Mouse (Mus musculus) forebrain, embryonic 13.5 days (tissue): ENCODE data around the gene Ovol3. TPM values are rescaled to one million over a fixed set of nuclear protein-coding genes. Genes with fewer than 3 reads are reported as not detected.

Experiments
- ATAC-seq: fragments of 200-750 bp; cut with Nextera tagmentation; 2 replicates; pipeline ENCODE4 v1.8.0; 2017
- H3K27ac ChIP-seq: fragments of 300-500 bp; sonication (generic); 2 replicates; pipeline ENCODE4 v1.5.1; 2015; ENCODE audit warnings: inconsistent platforms, mild to moderate bottlenecking, moderate library complexity
- H3K27me3 ChIP-seq: fragments of 300-500 bp; sonication (generic); 2 replicates; pipeline ENCODE4 v1.6.1; 2015; ENCODE audit warnings: mild to moderate bottlenecking, inconsistent platforms
- H3K36me3 ChIP-seq: fragments of 300-500 bp; sonication (generic); 2 replicates; pipeline ENCODE4 v1.6.1; 2015; ENCODE audit warnings: mild to moderate bottlenecking, inconsistent platforms; ENCODE audit not compliant: poor library complexity, severe bottlenecking
- H3K4me1 ChIP-seq: fragments of 300-500 bp; sonication (generic); 2 replicates; pipeline ENCODE4 v1.6.1; 2015; ENCODE audit warnings: inconsistent platforms
- H3K4me2 ChIP-seq: fragments of 300-500 bp; sonication (generic); 2 replicates; pipeline ENCODE4 v1.6.1; 2015; ENCODE audit warnings: inconsistent platforms, mild to moderate bottlenecking, moderate library complexity
- H3K4me3 ChIP-seq: fragments of 300-500 bp; sonication (generic); 2 replicates; pipeline ENCODE4 v1.5.1; 2015; ENCODE audit warnings: mild to moderate bottlenecking, inconsistent platforms
- H3K9ac ChIP-seq: fragments of 300-500 bp; sonication (generic); 2 replicates; pipeline ENCODE4 v1.6.1; 2015; ENCODE audit warnings: mild to moderate bottlenecking, inconsistent platforms
- H3K9me3 ChIP-seq: fragments of 300-500 bp; sonication (generic); replicated peaks from 2 replicates; pipeline ENCODE4 v1.6.1; 2016; ENCODE audit warnings: inconsistent platforms
- WGBS: fragments of 180-500 bp; shearing (Covaris S2); methylation state at CpG from one replicate; pipeline ENCODE4 v1.1.7; 2015; 5-methylcytosine and 5-hydroxymethylcytosine counted together
- polyA plus RNA-seq: library from polyadenylated mRNA; unstranded; fragments of >200 nt; fragmentation: Nextera tagmentation; extraction: Ambion mirVana; gene quantifications from 2 replicates; pipeline ENCODE4 v1.2.1, GENCODE M21; 2015

Gene Ovol3
- not detected in 2 replicates for polyA plus RNA-seq

- Histone ChIP-seq H3K36me3 (peaks cover 36% of the 10 kb centered on the region), H3K4me1 (peaks cover 17% of the 10 kb centered on the region), H3K27me3 (no peaks in the 10 kb centered on the region), H3K4me2 (no peak within 1 kb of the TSS), H3K27ac (no peak within 1 kb of the TSS), H3K9me3 (no peaks in the 10 kb centered on the region), H3K9ac (no peak within 1 kb of the TSS), H3K4me3 (no peak within 1 kb of the TSS)
- no peak for ATAC-seq
- 86% methylated on average over 4 of the region's 4 CpGs for WGBS
These were observed at the start of gene Ovol3 for GRCm38 (mm10) chr7:30235625-30236024. Gene Ovol3, minus strand, starts transcription at chr7:30235725.

GRCm38 (mm10) chr7:30282740-30283139, 47.2 kb upstream of the Ovol3 start:
- Histone ChIP-seq H3K27me3 (0 out of 2 replicates have a peak, but pooled peaks cover 2% of the 10 kb centered on the region), H3K27ac (no peak overlapping the region), H3K4me1 (peaks cover 15% of the 10 kb centered on the region), H3K36me3 (no peaks in the 10 kb centered on the region), H3K9me3 (no peaks in the 10 kb centered on the region), H3K4me3 (no peak overlapping the region), H3K4me2 (no peak overlapping the region), H3K9ac (no peak overlapping the region)
- 82% methylated on average over 7 of the region's 7 CpGs for WGBS
- ATAC-seq = no peak

- WGBS = 81% methylated on average over 4 of the region's 4 CpGs
- Histone ChIP-seq H3K4me2 (peak overlapping the region; percentile 74; the same call in 1 of the 2 replicates), H3K36me3 (no peaks in the 10 kb centered on the region), H3K4me3 (no peak overlapping the region), H3K9ac (no peak overlapping the region), H3K4me1 (peaks cover 15% of the 10 kb centered on the region), H3K27ac (peak overlapping the region; percentile 96; the same call in 1 of the 2 replicates), H3K27me3 (0 out of 2 replicates have a peak, but pooled peaks cover 2% of the 10 kb centered on the region), H3K9me3 (no peaks in the 10 kb centered on the region)
- ATAC-seq = no peak
These were observed 46.0 kb upstream of the Ovol3 start for GRCm38 (mm10) chr7:30281522-30281921.

- WGBS = under 1% methylated on average over 20 of the region's 20 CpGs
- Histone ChIP-seq H3K27me3 (0 out of 2 replicates have a peak, but pooled peaks cover 2% of the 10 kb centered on the region), H3K9me3 (no peaks in the 10 kb centered on the region)
These were observed 45.2 kb upstream of the Ovol3 start for GRCm38 (mm10) chr7:30280670-30281138.

GRCm38 (mm10) chr7:30279951-30280669, 44.6 kb upstream of the Ovol3 start, which contains the start of the genes Thap8 and Wdr62:
Gene Thap8, plus strand, starts transcription at chr7:30280094.
Gene Wdr62, minus strand, starts transcription at chr7:30280419.
- Histone ChIP-seq H3K4me3 (peak within 1 kb of the TSS; percentile 84), H3K9me3 (no peaks in the 10 kb centered on the region), H3K27ac (peak within 1 kb of the TSS; percentile 96), H3K36me3 (no peaks in the 10 kb centered on the region), H3K9ac (peak within 1 kb of the TSS; percentile 68), H3K27me3 (no peaks in the 10 kb centered on the region), H3K4me1 (peaks cover 15% of the 10 kb centered on the region), H3K4me2 (peak within 1 kb of the TSS; percentile 74)
- WGBS = under 1% methylated on average over 49 of the region's 49 CpGs
- peak; percentile 97 for ATAC-seq

More at GRCm38 (mm10) chr7:30280670-30281138, 45.2 kb upstream of the Ovol3 start:
- Histone ChIP-seq H3K9ac (peak overlapping the region; percentile 64), H3K4me2 (peak overlapping the region; percentile 74), H3K27ac (peak overlapping the region; percentile 96), H3K36me3 (no peaks in the 10 kb centered on the region), H3K4me1 (peaks cover 15% of the 10 kb centered on the region), H3K4me3 (peak overlapping the region; percentile 84)
- peak; percentile 86 for ATAC-seq

- Histone ChIP-seq H3K27ac (peak overlapping the region; percentile 96), H3K9ac (peak overlapping the region; percentile 68), H3K9me3 (no peaks in the 10 kb centered on the region), H3K4me3 (peak overlapping the region; percentile 84), H3K36me3 (no peaks in the 10 kb centered on the region), H3K4me2 (peak overlapping the region; percentile 74), H3K27me3 (no peaks in the 10 kb centered on the region), H3K4me1 (peaks cover 15% of the 10 kb centered on the region)
- 0% methylated on average over 6 of the region's 6 CpGs for WGBS
- ATAC-seq = no peak
These were observed 44.0 kb upstream of the Ovol3 start for GRCm38 (mm10) chr7:30279536-30279935.

GRCm38 (mm10) chr7:30278911-30279310, 43.4 kb upstream of the Ovol3 start:
- peak overlapping the region; percentile 84; the same call in 1 of the 2 replicates for H3K4me3 ChIP-seq

GRCm38 (mm10) chr7:30274383-30274782, 38.9 kb upstream of the Ovol3 start:
- Histone ChIP-seq H3K4me3 (no peak overlapping the region), H3K27me3 (no peaks in the 10 kb centered on the region), H3K9ac (peak overlapping the region; percentile 9; the same call in 1 of the 2 replicates), H3K36me3 (peaks cover 34% of the 10 kb centered on the region), H3K27ac (no peak overlapping the region), H3K9me3 (no peaks in the 10 kb centered on the region), H3K4me1 (peaks cover 7% of the 10 kb centered on the region), H3K4me2 (no peak overlapping the region)
- no peak for ATAC-seq
- WGBS = 85% methylated on average over 6 of the region's 6 CpGs

More at GRCm38 (mm10) chr7:30278911-30279310, 43.4 kb upstream of the Ovol3 start:
- H3K27me3 ChIP-seq = no peaks in the 10 kb centered on the region
- H3K9ac ChIP-seq = peak overlapping the region; percentile 68; the same call in 1 of the 2 replicates
- no peaks in the 10 kb centered on the region for H3K9me3 ChIP-seq
- H3K27ac ChIP-seq = no peak overlapping the region
- no peak for ATAC-seq
- H3K4me2 ChIP-seq = peak overlapping the region; percentile 74
- 60% methylated on average over 2 of the region's 2 CpGs for WGBS
- no peaks in the 10 kb centered on the region for H3K36me3 ChIP-seq
- H3K4me1 ChIP-seq = peaks cover 15% of the 10 kb centered on the region

GRCm38 (mm10) chr7:30269641-30270040, 34.1 kb upstream of the Ovol3 start:
- Histone ChIP-seq H3K4me1 (no peaks in the 10 kb centered on the region), H3K4me3 (no peak overlapping the region), H3K36me3 (peaks cover 64% of the 10 kb centered on the region), H3K9ac (no peak overlapping the region), H3K4me2 (no peak overlapping the region), H3K27ac (no peak overlapping the region), H3K9me3 (no peaks in the 10 kb centered on the region), H3K27me3 (no peaks in the 10 kb centered on the region)
- 93% methylated on average over 4 of the region's 4 CpGs for WGBS
- ATAC-seq = no peak

GRCm38 (mm10) chr7:30266780-30267179, 31.3 kb upstream of the Ovol3 start:
- Histone ChIP-seq H3K36me3 (peaks cover 75% of the 10 kb centered on the region), H3K4me3 (no peak overlapping the region), H3K4me2 (no peak overlapping the region), H3K27me3 (no peaks in the 10 kb centered on the region), H3K9ac (no peak overlapping the region), H3K4me1 (no peaks in the 10 kb centered on the region), H3K9me3 (no peaks in the 10 kb centered on the region), H3K27ac (no peak overlapping the region)
- 79% methylated on average over 3 of the region's 3 CpGs for WGBS
- ATAC-seq = no peak

GRCm38 (mm10) chr7:30265935-30266334, 30.4 kb upstream of the Ovol3 start:
- Histone ChIP-seq H3K27ac (no peak overlapping the region), H3K27me3 (no peaks in the 10 kb centered on the region), H3K4me2 (no peak overlapping the region), H3K36me3 (peaks cover 75% of the 10 kb centered on the region), H3K4me3 (no peak overlapping the region), H3K9ac (no peak overlapping the region), H3K4me1 (no peaks in the 10 kb centered on the region), H3K9me3 (no peaks in the 10 kb centered on the region)
- no peak for ATAC-seq
- WGBS = 91% methylated on average over 7 of the region's 7 CpGs

- no peak for ATAC-seq
- WGBS = 95% methylated on average over 5 of the region's 5 CpGs
These were observed 30.0 kb upstream of the Ovol3 start for GRCm38 (mm10) chr7:30265531-30265930.

More at GRCm38 (mm10) chr7:30265531-30265930, 30.0 kb upstream of the Ovol3 start:
- Histone ChIP-seq H3K4me3 (no peak overlapping the region), H3K9me3 (no peaks in the 10 kb centered on the region), H3K36me3 (peaks cover 73% of the 10 kb centered on the region), H3K4me2 (no peak overlapping the region), H3K4me1 (no peaks in the 10 kb centered on the region), H3K27me3 (no peaks in the 10 kb centered on the region), H3K27ac (no peak overlapping the region), H3K9ac (no peak overlapping the region)
